Mouse (Mus musculus) small intestine, adult 2 months (tissue): ENCODE measurements around the gene Pacrg.

Experiments
- CTCF ChIP-seq: fragments of 200-500 bp; IDR thresholded peaks from 2 replicates; pipeline ENCODE4 v1.5.1; 2012; ENCODE audit warnings: low read depth, mild to moderate bottlenecking, control low read depth, inconsistent platforms, low read length, moderate library complexity, mixed read lengths; ENCODE audit not compliant: insufficient replicate concordance, insufficient read length; ENCODE audit errors: extremely low read depth
- POLR2A ChIP-seq: fragments of 200-500 bp; IDR thresholded peaks from 2 replicates; pipeline ENCODE4 v1.6.1; 2012; ENCODE audit warnings: low read depth, mild to moderate bottlenecking, control low read depth, inconsistent platforms, low read length, moderate library complexity

DNA sequence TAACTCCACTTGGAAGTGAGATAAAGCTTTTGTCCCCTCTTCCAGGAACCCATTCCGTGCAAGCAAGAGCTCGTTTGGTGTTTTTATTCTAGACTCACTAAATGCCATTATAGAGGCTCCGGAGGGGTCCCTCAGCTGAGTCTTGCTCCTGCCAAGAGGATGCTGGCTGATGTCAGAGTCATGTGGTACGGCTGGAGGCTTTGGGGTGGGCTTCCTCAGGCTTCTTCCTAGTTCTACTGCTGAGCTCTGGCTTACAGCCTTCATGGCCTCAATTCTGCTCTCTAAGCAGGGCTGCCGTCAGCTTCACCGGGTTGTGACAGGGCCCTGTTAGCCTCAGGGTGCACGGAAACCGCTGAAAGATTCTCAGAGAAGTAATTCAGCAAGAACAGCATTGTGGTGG is 305.9 kb downstream of the Pacrg start:
- TF ChIP-seq POLR2A (no peak), CTCF (no peak)
